Mouse (Mus musculus) heart, embryonic 10.5 days (tissue): Measurements from ENCODE around the gene Slc9a9. TPM values are rescaled to one million over a fixed set of nuclear protein-coding genes. Genes with fewer than 3 reads are reported as not detected.
A peak's percentile ranks its signal among the peaks of the same experiment; 100 is the strongest.

Experiments used
- DNase-seq: peaks from one replicate; pipeline ENCODE4 v3.0.0-alpha.2; 2017; ENCODE audit warnings: low spot score
- H3K27ac ChIP-seq: fragments of 300-500 bp; sonication (generic); 2 replicates; pipeline ENCODE4 v1.5.1; 2016; ENCODE audit warnings: mild to moderate bottlenecking
- H3K27me3 ChIP-seq: fragments of 300-500 bp; sonication (generic); 2 replicates; pipeline ENCODE4 v1.6.1; 2016; ENCODE audit warnings: mild to moderate bottlenecking; ENCODE audit not compliant: poor library complexity, insufficient read depth, severe bottlenecking
- H3K36me3 ChIP-seq: fragments of 300-500 bp; sonication (generic); 2 replicates; pipeline ENCODE4 v1.6.1; 2016; ENCODE audit warnings: mild to moderate bottlenecking, moderate library complexity
- H3K4me1 ChIP-seq: fragments of 300-500 bp; sonication (generic); 2 replicates; pipeline ENCODE4 v1.6.1; 2016; ENCODE audit warnings: mild to moderate bottlenecking
- H3K4me3 ChIP-seq: fragments of 300-500 bp; sonication (generic); 2 replicates; pipeline ENCODE4 v1.5.1; 2016; ENCODE audit warnings: mild to moderate bottlenecking, moderate library complexity
- H3K9me3 ChIP-seq: fragments of 300-500 bp; sonication (generic); 2 replicates; pipeline ENCODE4 v1.6.1; 2016; ENCODE audit warnings: mild to moderate bottlenecking, moderate library complexity
- WGBS: fragments of 180-500 bp; shearing (Covaris S2); methylation state at CpG from one replicate; pipeline ENCODE4 v1.1.7; 2016; 5-methylcytosine and 5-hydroxymethylcytosine counted together
- polyA plus RNA-seq: library from polyadenylated mRNA; unstranded; fragments of >200 nt; fragmentation: Nextera tagmentation; extraction: Ambion mirVana; gene quantifications from 2 replicates; pipeline ENCODE4 v1.2.1, GENCODE M21; 2016

The Slc9a9 gene
- polyA plus RNA-seq, 1 experiment from 2014 or later, result 2.6 TPM

GRCm38 (mm10) chr9:94659401-94660152 is 10.1 kb upstream of the Slc9a9 start:
- H3K27me3 ChIP-seq, result no peaks in the 10 kb centered on the region
- no peaks in the 10 kb centered on the region for H3K36me3 ChIP-seq
- 0 out of 2 replicates have a peak, but pooled peaks cover 4% of the 10 kb centered on the region for H3K4me1 ChIP-seq
- WGBS, result 51% methylated on average over 3 of the region's 3 CpGs
- no peak overlapping the region for H3K4me3 ChIP-seq
- no peak for DNase-seq
- no peaks in the 10 kb centered on the region for H3K9me3 ChIP-seq
- no peak overlapping the region for H3K27ac ChIP-seq

GRCm38 (mm10) chr9:94661768-94662167 is 7.9 kb upstream of the Slc9a9 start:
- 8% methylated on average over 2 of the region's 2 CpGs for WGBS
- H3K36me3 ChIP-seq, result no peaks in the 10 kb centered on the region
- H3K4me3 ChIP-seq, result no peak overlapping the region
- DNase-seq, result no peak
- no peak overlapping the region for H3K27ac ChIP-seq
- 0 out of 2 replicates have a peak, but pooled peaks cover 4% of the 10 kb centered on the region for H3K4me1 ChIP-seq
- no peaks in the 10 kb centered on the region for H3K9me3 ChIP-seq
- no peaks in the 10 kb centered on the region for H3K27me3 ChIP-seq

- Histone ChIP-seq H3K36me3 (no peaks in the 10 kb centered on the region), H3K27ac (no peak overlapping the region), H3K9me3 (no peaks in the 10 kb centered on the region), H3K4me1 (0 out of 2 replicates have a peak, but pooled peaks cover 9% of the 10 kb centered on the region), H3K4me3 (no peak overlapping the region), H3K27me3 (no peaks in the 10 kb centered on the region)
- WGBS, result 78% methylated on average over 4 of the region's 4 CpGs
- no peak for DNase-seq
Observed at GRCm38 (mm10) chr9:94665248-94665647, 4.5 kb upstream of the Slc9a9 start.

GRCm38 (mm10) chr9:94668589-94668988 is 1.1 kb upstream of the Slc9a9 start:
- DNase-seq, result no peak
- Histone ChIP-seq H3K27me3 (no peaks in the 10 kb centered on the region), H3K4me3 (no peak overlapping the region), H3K27ac (no peak overlapping the region), H3K9me3 (no peaks in the 10 kb centered on the region), H3K4me1 (0 out of 2 replicates have a peak, but pooled peaks cover 5% of the 10 kb centered on the region), H3K36me3 (no peaks in the 10 kb centered on the region)
- 50% methylated on average over 7 of the region's 7 CpGs for WGBS

GRCm38 (mm10) chr9:94670704-94671103 is 995 bp downstream of the Slc9a9 start:
- no peaks in the 10 kb centered on the region for H3K27me3 ChIP-seq
- DNase-seq, result no peak
- H3K36me3 ChIP-seq, result no peaks in the 10 kb centered on the region
- no peaks in the 10 kb centered on the region for H3K9me3 ChIP-seq
- peak overlapping the region; percentile 64 for H3K4me3 ChIP-seq
- H3K4me1 ChIP-seq, result 0 out of 2 replicates have a peak, but pooled peaks cover 5% of the 10 kb centered on the region
- peak overlapping the region; percentile 75; the same call in 1 of the 2 replicates for H3K27ac ChIP-seq

- Histone ChIP-seq H3K4me1 (0 out of 2 replicates have a peak, but pooled peaks cover 2% of the 10 kb centered on the region), H3K27me3 (no peaks in the 10 kb centered on the region), H3K4me3 (no peak overlapping the region), H3K36me3 (no peaks in the 10 kb centered on the region), H3K9me3 (no peaks in the 10 kb centered on the region), H3K27ac (no peak overlapping the region)
- 74% methylated on average over 1 of the region's 1 CpGs for WGBS
- no peak for DNase-seq
Observed at GRCm38 (mm10) chr9:94674704-94675103, 5.0 kb downstream of the Slc9a9 start.

- 69% methylated on average over 3 of the region's 3 CpGs for WGBS
- DNase-seq, result no peak
Observed at GRCm38 (mm10) chr9:94678021-94678655, 8.4 kb downstream of the Slc9a9 start.

GRCm38 (mm10) chr9:94680468-94681094 is 10.9 kb downstream of the Slc9a9 start:
- H3K4me1 ChIP-seq, result peaks cover 8% of the 10 kb centered on the region; the same call in 1 of the 2 replicates
- no peaks in the 10 kb centered on the region for H3K27me3 ChIP-seq
- H3K27ac ChIP-seq, result no peak overlapping the region
- no peaks in the 10 kb centered on the region for H3K36me3 ChIP-seq
- no peaks in the 10 kb centered on the region for H3K9me3 ChIP-seq
- no peak for DNase-seq
- 77% methylated on average over 18 of the region's 18 CpGs for WGBS
- H3K4me3 ChIP-seq, result no peak overlapping the region

More at GRCm38 (mm10) chr9:94678021-94678655, 8.4 kb downstream of the Slc9a9 start:
- H3K9me3 ChIP-seq, result no peaks in the 10 kb centered on the region
- no peak overlapping the region for H3K27ac ChIP-seq
- no peaks in the 10 kb centered on the region for H3K27me3 ChIP-seq
- H3K4me3 ChIP-seq, result no peak overlapping the region
- H3K4me1 ChIP-seq, result peaks cover 8% of the 10 kb centered on the region; the same call in 1 of the 2 replicates
- no peaks in the 10 kb centered on the region for H3K36me3 ChIP-seq

GRCm38 (mm10) chr9:94681095-94681487 is 11.4 kb downstream of the Slc9a9 start:
- Histone ChIP-seq H3K27me3 (no peaks in the 10 kb centered on the region), H3K9me3 (no peaks in the 10 kb centered on the region), H3K4me3 (no peak overlapping the region), H3K27ac (no peak overlapping the region; the same call in 1 of the 2 replicates), H3K36me3 (no peaks in the 10 kb centered on the region), H3K4me1 (peaks cover 8% of the 10 kb centered on the region; the same call in 1 of the 2 replicates)
- no peak for DNase-seq
- 83% methylated on average over 8 of the region's 8 CpGs for WGBS

GRCm38 (mm10) chr9:94682260-94682659 is 12.6 kb downstream of the Slc9a9 start:
- DNase-seq, result no peak
- Histone ChIP-seq H3K27me3 (no peaks in the 10 kb centered on the region), H3K27ac (no peak overlapping the region), H3K4me1 (peaks cover 8% of the 10 kb centered on the region; the same call in 1 of the 2 replicates), H3K4me3 (no peak overlapping the region), H3K9me3 (no peaks in the 10 kb centered on the region), H3K36me3 (no peaks in the 10 kb centered on the region)
- 82% methylated on average over 2 of the region's 2 CpGs for WGBS

GRCm38 (mm10) chr9:94685640-94686039 is 15.9 kb downstream of the Slc9a9 start:
- Histone ChIP-seq H3K4me3 (no peak overlapping the region), H3K27me3 (no peaks in the 10 kb centered on the region), H3K4me1 (0 out of 2 replicates have a peak, but pooled peaks cover 6% of the 10 kb centered on the region), H3K36me3 (no peaks in the 10 kb centered on the region), H3K27ac (no peak overlapping the region), H3K9me3 (no peaks in the 10 kb centered on the region)
- DNase-seq, result no peak
- WGBS, result 84% methylated on average over 1 of the region's 1 CpGs

- 87% methylated on average over 2 of the region's 2 CpGs for WGBS
- no peaks in the 10 kb centered on the region for H3K9me3 ChIP-seq
- H3K4me3 ChIP-seq, result no peak overlapping the region
- H3K27ac ChIP-seq, result no peak overlapping the region
- H3K4me1 ChIP-seq, result peaks cover 4% of the 10 kb centered on the region; the same call in 1 of the 2 replicates
- no peaks in the 10 kb centered on the region for H3K27me3 ChIP-seq
- DNase-seq, result no peak
- H3K36me3 ChIP-seq, result no peaks in the 10 kb centered on the region
Observed at GRCm38 (mm10) chr9:94686380-94686779, 16.7 kb downstream of the Slc9a9 start.
